9 mouse cellular contexts compared by ENCODE assay signal in the genomic region with DNA sequence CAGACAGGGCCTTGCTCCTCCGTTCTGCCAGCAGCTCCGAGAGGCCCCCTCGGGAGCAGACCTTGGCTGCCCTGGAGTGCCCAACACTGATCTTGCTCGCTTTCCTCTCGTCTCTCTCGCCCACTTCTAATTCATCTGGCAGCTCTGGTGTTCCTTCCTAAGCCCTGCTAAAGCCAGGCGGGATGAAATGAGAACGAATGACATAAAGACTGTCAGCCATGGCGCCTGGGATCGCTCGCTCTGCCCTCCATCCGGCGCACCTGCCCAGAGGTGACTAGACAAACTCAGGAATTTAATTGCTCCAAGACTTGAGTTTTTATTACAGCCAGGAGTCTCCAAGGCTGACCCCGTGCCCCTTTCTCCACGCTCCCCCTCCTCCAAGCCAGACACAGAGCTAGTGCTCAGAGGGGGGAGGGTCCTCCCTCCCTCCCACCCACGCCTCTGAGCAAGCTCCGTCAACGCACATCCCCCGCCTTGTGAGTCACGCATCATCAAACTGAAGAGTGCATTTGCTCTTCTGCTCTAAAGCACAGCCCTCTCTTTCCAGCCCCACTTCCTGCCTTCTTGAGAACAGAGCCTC. TPM values are rescaled to one million over a fixed set of nuclear protein-coding genes. Genes with fewer than 3 reads are reported as not detected.
DNase-seq lines count a peak whose midpoint lies in the region; ATAC-seq and TF ChIP-seq lines count a peak whose summit lies in the region.
"Had no signal": no experiment of that assay in that cellular context is flagged by ENCODE, and none has a peak within 500 bp of the region (broad histone marks: within the 10 kb centered on the region; RNA-seq: fewer than 3 reads in every experiment).

No protein-coding gene starts in this region.

- H3K4me2 ChIP-seq in lung, embryonic 14.5 days, result peak overlapping the region; percentile 12; the same call in 1 of the 2 replicates
- 0 out of 2 replicates have a peak overlapping the region, but pooled peaks have one; percentile 2 for H3K4me2 ChIP-seq in stomach, embryonic 14.5 days (replicated peaks; ENCODE audit: low read depth, low read length)

- 13% methylated on average over 20 of the region's 20 CpGs for WGBS in lung, embryonic 14.5 days
- WGBS in stomach, embryonic 14.5 days, result 10% methylated on average over 20 of the region's 20 CpGs

- intact Hi-C loops in left cerebral cortex, postnatal 14 days (cut with DNase I), result no loop called here

- TF ChIP-seq POLR2A in embryonic fibroblast, embryonic 13.5 days (IDR thresholded peaks at IDR 0.05; ENCODE audit: low read depth, low read length), result no peak

- H3K4me1 ChIP-seq in lung, embryonic 14.5 days (ENCODE audit: insufficient read depth), result peaks cover 9% of the 10 kb centered on the region
- peaks cover 14% of the 10 kb centered on the region; the same call in 1 of the 2 replicates for H3K4me1 ChIP-seq in embryonic fibroblast, embryonic 13.5 days (ENCODE audit: control insufficient read depth, insufficient read depth, low read length)
- peaks cover 38% of the 10 kb centered on the region for H3K4me1 ChIP-seq in stomach, embryonic 14.5 days (ENCODE audit: control insufficient read depth, insufficient read depth, low read length)

- no peaks in the 10 kb centered on the region; the same call in 1 of the 2 replicates for H3K27me3 ChIP-seq in lung, embryonic 14.5 days (ENCODE audit: insufficient read depth, low read length)
- H3K27me3 ChIP-seq in stomach, embryonic 14.5 days (ENCODE audit: control insufficient read depth, insufficient read depth, low read length), result no peaks in the 10 kb centered on the region

- H3K36me3 ChIP-seq in lung, embryonic 14.5 days (ENCODE audit: insufficient read depth), result no peaks in the 10 kb centered on the region
- no peaks in the 10 kb centered on the region for H3K36me3 ChIP-seq in stomach, embryonic 14.5 days (ENCODE audit: control insufficient read depth, insufficient read depth, low read length)

- no peak overlapping the region for H3K27ac ChIP-seq in lung, embryonic 14.5 days (ENCODE audit: low read depth)
- H3K27ac ChIP-seq in embryonic fibroblast, embryonic 13.5 days (ENCODE audit: insufficient read depth, low read length), result peak overlapping the region; percentile 66
- H3K27ac ChIP-seq in stomach, embryonic 14.5 days (ENCODE audit: low read length), result peak overlapping the region; percentile 27; the same call in 1 of the 2 replicates

- H3K9ac ChIP-seq in lung, embryonic 14.5 days, result no peak overlapping the region
- H3K9ac ChIP-seq in stomach, embryonic 14.5 days (replicated peaks; ENCODE audit: low read depth, low read length), result no peak overlapping the region

- H3K9me3 ChIP-seq in lung, embryonic 14.5 days (ENCODE audit: low read depth, low read length), result no peaks in the 10 kb centered on the region
- H3K9me3 ChIP-seq in stomach, embryonic 14.5 days (ENCODE audit: control insufficient read depth, low read depth, low read length), result no peaks in the 10 kb centered on the region

- ATAC-seq in lung, embryonic 14.5 days (ENCODE audit: insufficient read depth), result no peak
- no peak; the same call in 1 of the 2 replicates for ATAC-seq in stomach, embryonic 14.5 days (ENCODE audit: insufficient number of reproducible peaks, insufficient read depth, low FRiP score, low read depth)

- no peak overlapping the region for H3K4me3 ChIP-seq in lung, embryonic 14.5 days (ENCODE audit: low read depth, low read length)
- no peak overlapping the region for H3K4me3 ChIP-seq in embryonic fibroblast, embryonic 13.5 days (ENCODE audit: insufficient read depth, low read length)
- no peak overlapping the region for H3K4me3 ChIP-seq in stomach, embryonic 14.5 days (ENCODE audit: low read depth, low read length)
- H3K4me3 ChIP-seq: erythroblast, embryonic 14.5 days had no signal

- DNase-seq in lung, embryonic 14.5 days, result no peak
- no peak for DNase-seq in lung, postnatal 25 days (ENCODE audit: low spot score)
- DNase-seq in left cerebral cortex, postnatal 14 days (ENCODE audit: low spot score in 2 of 2), result peak; percentile 47 to 48
- no peak for DNase-seq in spleen, adult 18-20 months
- no peak for DNase-seq in cerebellum, adult 11-12 months
- DNase-seq in adrenal gland, adult (ENCODE audit: inconsistent age in 2 of 2, low spot score in 1 of 2), result no peak

- TF ChIP-seq CTCF in lung, embryonic 14.5 days (IDR thresholded peaks at IDR 0.05; ENCODE audit: low read depth), result no peak
- no peak for TF ChIP-seq CTCF in embryonic fibroblast, embryonic 13.5 days (IDR thresholded peaks at IDR 0.05; ENCODE audit: borderline replicate concordance, insufficient read depth, low read length)

RNA-seq across cellular contexts. Expression of a gene that starts 27.8 kb away (rescaled TPM):
- polyA plus RNA-seq in lung, embryonic 14.5 days (2014; fragmentation: Nextera tagmentation; extraction: Ambion mirVana), result 468 and 481 TPM in 2 replicates
- 242 and 410 TPM in 2 replicates for polyA plus RNA-seq in embryonic fibroblast, embryonic 13.5 days (2011; ENCODE audit: insufficient read length, low read depth, missing spikeins)
- total RNA-seq in left cerebral cortex, postnatal 14 days (2021), result 1 to 10 TPM; 1.2 to 5.0 TPM
- 477 and 553 TPM in 2 replicates for polyA plus RNA-seq in stomach, embryonic 14.5 days (2014; fragmentation: Nextera tagmentation; extraction: Ambion mirVana)

Comparison
In these comparisons a context has a peak if more than half of its experiments do, and no peak if none do; other contexts are left out.
1. DNase-seq: peak in left cerebral cortex, postnatal 14 days (2 of 2); none in lung, embryonic 14.5 days (single experiment), lung, postnatal 25 days (single experiment), spleen, adult 18-20 months (0 of 2), cerebellum, adult 11-12 months (single experiment) and adrenal gland, adult (0 of 2).